Mouse (Mus musculus) v-Abl transformed pro-B cells (cell line): Measurements from ENCODE around the gene H2-Ke6.

Experiments
- in situ Hi-C, 2 experiments: fragments of 400-800 bp; cut with MboI; formaldehyde crosslinking; loops; one replicate each; pipeline ENCODE4 v1.15.1; 2025; ENCODE audit not compliant: unreplicated experiment in 2 of 2

The H2-Ke6 gene

GRCm38 (mm10) chr17:34027656-34028223 is at the start of gene H2-Ke6:
TSS of gene H2-Ke6 (minus strand) at chr17:34028060.
- in situ Hi-C loops: no loop called here

- in situ Hi-C loops: loop anchor here (5.0 to 10.0 kb wide), 3 partner anchors 157 to 327 kb away; partner anchors contain the start of gene H2-Ob (in 2 of the 2)
Observed at GRCm38 (mm10) chr17:34077549-34077948, 49.7 kb upstream of the H2-Ke6 start.

GRCm38 (mm10) chr17:34075271-34075670 is 47.4 kb upstream of the H2-Ke6 start:
- in situ Hi-C loops: loop anchor here (5.0 to 10.0 kb wide), 3 partner anchors 160 to 330 kb away; partner anchors contain the start of gene H2-Ob (in 2 of the 2)

DNA sequence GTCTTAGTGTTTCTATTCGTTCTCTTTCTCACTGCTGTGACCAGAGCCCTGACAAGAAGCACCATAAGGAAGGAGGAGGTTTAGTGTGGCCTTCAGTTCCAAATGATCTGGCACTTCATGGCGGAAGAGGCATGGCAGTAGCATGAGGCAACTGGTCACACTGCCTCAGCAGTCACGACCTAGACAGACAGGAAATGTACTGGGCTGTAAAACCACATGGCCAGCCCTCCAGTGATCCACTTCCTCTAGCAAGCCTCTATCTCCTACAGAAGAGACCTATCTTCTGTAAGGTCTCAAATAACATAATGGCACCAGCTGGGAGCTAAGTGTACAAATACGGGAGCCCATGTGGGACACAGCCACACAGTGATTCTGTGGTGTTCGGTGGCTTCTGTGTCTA is 44.2 kb upstream of the H2-Ke6 start:
- in situ Hi-C loops: loop anchor here (5.0 to 10.0 kb wide), 3 partner anchors 35 to 333 kb away; partner anchors contain the start of genes Col11a2 (in 1 of the 2) and H2-Ob (in 1 of the 2)

DNA sequence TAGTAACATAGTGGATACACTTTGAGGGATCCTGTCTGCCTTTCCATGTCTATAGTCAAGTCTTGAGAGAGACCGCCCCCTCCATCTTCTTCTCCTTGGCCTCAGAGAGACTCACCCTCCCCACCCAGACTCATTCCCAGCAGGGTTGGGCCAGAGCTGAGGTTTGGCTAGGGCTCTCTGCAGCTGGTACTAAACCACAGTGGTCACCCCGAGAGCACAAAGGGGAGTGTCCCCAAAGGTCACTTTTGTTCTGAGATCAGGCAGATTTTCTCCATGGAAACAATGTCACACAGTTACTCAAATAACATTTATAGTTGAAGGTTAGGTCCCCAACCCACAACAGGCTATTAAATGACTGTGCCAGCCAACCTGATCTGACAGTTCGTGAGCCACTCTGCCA is 41.0 kb upstream of the H2-Ke6 start:
- in situ Hi-C loops: no loop called here

DNA sequence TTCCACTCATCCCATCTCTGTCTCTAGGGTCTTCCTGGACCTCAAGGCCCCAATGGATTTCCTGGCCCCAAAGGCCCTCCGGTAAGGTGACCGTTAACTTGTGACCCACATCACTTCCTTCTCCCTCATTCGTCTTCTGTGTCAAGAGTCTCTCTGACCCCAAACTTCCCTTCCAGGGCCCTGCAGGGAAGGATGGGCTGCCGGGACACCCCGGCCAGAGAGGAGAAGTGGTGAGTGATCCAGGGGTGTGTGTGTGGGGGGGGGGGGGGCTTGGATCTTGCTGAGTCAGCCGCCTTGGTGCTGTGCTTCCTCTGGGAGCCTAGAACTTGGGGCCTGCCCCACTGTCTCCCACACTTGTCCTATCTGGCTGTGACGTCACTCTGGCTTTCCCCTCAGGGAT is 29.4 kb upstream of the H2-Ke6 start:
- in situ Hi-C loops: no loop called here

DNA sequence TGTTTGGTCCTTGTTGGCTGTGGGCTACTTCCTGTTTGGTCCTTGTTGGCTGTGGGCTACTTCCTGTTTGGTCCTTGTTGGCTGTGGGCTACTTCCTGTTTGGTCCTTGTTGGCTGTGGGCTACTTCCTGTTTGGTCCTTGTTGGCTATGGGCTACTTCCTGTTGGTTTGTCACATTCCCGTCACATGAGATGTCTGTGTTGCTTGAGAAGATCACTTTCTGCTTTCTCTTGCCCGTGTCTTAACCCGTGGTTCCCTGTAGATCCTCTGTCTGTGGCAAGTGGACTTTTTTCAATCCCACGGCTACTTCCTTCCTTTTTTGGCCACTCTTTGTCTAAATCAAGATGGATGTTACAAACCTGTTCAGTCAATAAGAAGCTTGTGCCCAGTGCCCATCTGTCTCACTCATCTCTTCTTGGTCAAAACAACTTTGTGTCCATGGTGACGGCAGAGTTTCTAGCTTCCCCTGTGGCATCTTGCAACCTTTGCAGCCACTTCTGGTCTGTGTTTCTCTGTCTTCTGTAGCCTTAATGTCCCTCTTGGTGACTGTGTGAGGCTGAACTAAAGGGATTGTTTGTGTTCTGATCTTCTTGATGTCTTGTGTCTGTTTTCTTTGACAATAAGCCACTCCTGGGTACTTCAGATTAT is 19.7 kb upstream of the H2-Ke6 start:
- in situ Hi-C loops: loop anchor here in 1 of 2 experiments (10.0 kb wide), 1 partner anchor 507 kb away; no protein-coding TSS in a partner anchor

- in situ Hi-C loops: loop anchor here in 1 of 2 experiments (10.0 kb wide), 1 partner anchor 509 kb away; no protein-coding TSS in a partner anchor
Observed at GRCm38 (mm10) chr17:34045941-34046340, 18.1 kb upstream of the H2-Ke6 start.

- in situ Hi-C loops: loop anchor here (5.0 to 10.0 kb wide), 2 partner anchors 32 to 515 kb away; no protein-coding TSS in a partner anchor
Observed at GRCm38 (mm10) chr17:34039562-34040450, 11.9 kb upstream of the H2-Ke6 start.

DNA sequence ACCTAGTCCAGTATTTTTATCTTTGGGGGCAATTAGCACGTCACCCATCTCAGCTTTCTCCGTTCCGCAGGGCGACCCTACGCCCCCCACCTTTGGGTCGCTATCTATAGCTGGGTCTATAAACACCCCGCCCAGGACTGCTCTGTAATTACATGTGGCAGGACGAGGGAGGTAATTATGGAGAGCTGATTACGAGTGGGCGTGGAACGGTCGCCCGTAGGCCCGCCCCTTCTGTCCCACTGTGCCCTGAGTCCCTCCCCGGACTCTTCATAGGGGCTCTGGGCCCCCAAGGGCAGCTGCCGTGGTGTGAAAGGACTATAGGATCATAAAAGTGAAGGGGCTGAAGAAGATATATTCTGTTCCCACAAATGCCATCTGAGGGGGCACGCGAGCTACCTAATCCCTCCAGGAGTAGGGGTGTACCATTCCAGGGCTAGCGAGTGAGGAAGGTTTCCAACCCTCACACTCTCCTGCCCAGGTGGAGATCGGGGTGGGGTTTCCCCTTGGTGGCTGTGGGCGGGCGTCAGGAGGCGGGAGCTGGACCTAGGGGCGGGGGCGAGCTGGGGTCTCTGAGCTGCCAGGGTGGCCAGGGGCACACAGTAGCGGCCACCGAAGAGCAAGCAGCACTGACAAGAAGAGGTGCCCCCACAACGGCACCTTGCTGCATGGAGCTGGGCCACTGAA is 11.2 kb upstream of the H2-Ke6 start, which contains the start of gene Col11a2:
Gene Col11a2, plus strand, starts transcription at position 560 of the 684 bp plus-strand sequence.
- in situ Hi-C loops: loop anchor here in 1 of 2 experiments (5.0 kb wide), 1 partner anchor 33 kb away; no protein-coding TSS in a partner anchor

DNA sequence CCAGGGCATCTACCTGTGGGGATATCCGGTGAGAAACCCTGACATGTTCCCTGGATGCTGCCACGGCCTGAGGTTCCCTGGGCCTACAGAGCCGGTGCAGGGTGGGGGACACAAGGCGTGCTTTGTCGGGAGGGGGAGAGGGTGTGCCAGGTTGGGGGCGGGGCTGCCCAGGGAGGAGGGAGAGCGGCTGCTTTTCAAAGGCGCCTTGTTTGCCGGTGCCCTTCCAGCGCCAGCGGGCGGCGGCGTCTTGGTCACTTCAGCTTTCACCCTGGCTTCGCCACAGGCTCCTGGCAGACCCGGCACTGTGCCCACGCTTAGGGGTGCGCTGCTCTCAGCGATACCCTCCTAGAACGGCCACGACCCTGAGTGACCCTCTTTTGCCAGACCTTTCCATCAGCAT is 10.6 kb upstream of the H2-Ke6 start:
- in situ Hi-C loops: loop anchor here in 1 of 2 experiments (5.0 kb wide), 1 partner anchor 34 kb away; no protein-coding TSS in a partner anchor

DNA sequence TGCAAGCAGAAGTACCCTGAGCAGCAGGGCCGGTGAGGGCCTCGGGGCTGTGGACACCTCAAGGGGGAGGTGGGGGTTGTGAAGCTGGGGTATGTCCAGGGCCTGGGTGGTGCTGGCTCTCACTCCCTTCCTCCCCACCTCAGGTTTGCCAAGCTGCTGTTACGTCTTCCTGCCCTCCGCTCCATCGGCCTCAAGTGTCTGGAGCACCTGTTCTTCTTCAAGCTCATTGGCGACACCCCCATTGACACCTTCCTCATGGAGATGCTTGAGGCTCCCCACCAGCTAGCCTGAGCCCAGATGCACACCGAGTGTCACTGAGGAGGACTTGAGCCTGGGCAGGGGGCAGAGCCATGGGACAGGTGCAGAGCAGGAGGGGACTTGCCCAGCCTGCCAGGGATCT is 9.4 kb upstream of the H2-Ke6 start:
- in situ Hi-C loops: loop anchor here in 1 of 2 experiments (5.0 kb wide), 1 partner anchor 35 kb away; no protein-coding TSS in a partner anchor

DNA sequence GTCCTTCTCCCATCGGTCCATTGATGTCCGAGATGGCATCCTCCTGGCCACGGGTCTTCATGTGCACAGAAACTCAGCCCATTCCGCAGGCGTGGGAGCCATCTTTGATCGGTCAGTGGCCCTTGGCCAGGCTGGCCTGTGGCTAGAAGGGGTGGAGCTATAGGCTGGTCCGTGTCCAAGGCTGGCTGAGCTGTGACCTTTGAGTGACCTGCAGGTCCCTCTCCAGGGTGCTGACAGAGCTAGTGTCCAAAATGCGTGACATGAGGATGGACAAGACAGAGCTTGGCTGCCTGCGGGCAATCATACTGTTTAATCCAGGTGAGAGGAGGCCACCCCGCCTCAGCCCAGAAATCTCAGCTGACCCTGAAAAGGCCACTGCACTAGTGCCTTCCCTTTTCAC is 8.8 kb upstream of the H2-Ke6 start:
- in situ Hi-C loops: loop anchor here in 1 of 2 experiments (5.0 kb wide), 1 partner anchor 36 kb away; no protein-coding TSS in a partner anchor

GRCm38 (mm10) chr17:34035517-34035916 is 7.7 kb upstream of the H2-Ke6 start:
- in situ Hi-C loops: loop anchor here in 1 of 2 experiments (5.0 kb wide), 1 partner anchor 37 kb away; no protein-coding TSS in a partner anchor

DNA sequence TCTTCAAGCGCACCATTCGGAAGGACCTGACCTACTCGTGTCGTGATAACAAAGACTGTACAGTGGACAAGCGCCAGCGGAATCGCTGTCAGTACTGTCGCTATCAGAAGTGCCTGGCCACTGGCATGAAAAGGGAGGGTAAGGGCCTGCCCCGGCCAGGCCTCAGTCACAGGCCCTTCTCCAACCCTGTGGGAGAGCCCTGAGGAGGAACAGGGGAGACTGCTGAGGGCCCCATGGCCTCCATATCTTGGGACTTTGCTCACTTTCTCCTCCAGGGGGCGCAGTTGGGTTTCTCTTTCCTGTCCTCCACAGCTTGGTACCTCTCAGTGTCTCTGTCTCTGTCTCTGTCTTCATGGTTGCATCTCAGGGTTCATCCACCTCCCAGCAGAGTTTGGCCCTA is 6.2 kb upstream of the H2-Ke6 start:
- in situ Hi-C loops: no loop called here

- in situ Hi-C loops: no loop called here
Observed at GRCm38 (mm10) chr17:34033441-34033840, 5.6 kb upstream of the H2-Ke6 start.

- in situ Hi-C loops: no loop called here
Observed at GRCm38 (mm10) chr17:34032806-34033205, 4.9 kb upstream of the H2-Ke6 start.

GRCm38 (mm10) chr17:34032174-34032632 is 4.3 kb upstream of the H2-Ke6 start:
- in situ Hi-C loops: no loop called here

GRCm38 (mm10) chr17:34031465-34032173 is 3.8 kb upstream of the H2-Ke6 start, which contains the start of the genes Slc39a7 and Rxrb:
TSS of gene Slc39a7 (minus strand) at chr17:34031682.
TSS of gene Rxrb (plus strand) at chr17:34031812.
- in situ Hi-C loops: no loop called here
